Mouse (Mus musculus): Measurements from ENCODE around the gene Syne2.

DNA sequence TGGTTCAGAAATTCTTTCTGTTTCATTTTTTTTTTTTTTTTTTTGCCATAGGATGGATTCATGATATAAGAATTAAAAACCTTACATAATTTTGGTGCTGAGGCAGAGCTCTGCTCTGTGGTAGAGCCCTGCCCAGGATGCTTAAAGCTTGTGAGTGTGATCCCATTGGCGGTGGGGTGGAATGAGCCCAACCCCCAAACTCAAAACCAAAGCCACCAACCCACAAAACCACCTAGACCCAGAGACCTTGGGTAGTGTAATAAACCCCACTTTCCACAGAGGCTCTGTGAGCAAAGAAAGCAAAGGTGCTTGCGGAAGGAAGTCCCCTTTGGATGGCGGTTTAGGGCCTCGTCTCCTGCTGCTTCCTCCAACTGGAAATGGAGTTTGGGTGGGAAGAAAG, 19.5 kb downstream of the Syne2 start:
- TF ChIP-seq POLR2A (IDR thresholded peaks at IDR 0.05; ENCODE audit: insufficient read depth, low read depth, low read length) (no peak), CTCF (IDR thresholded peaks at IDR 0.05) (no peak), EP300 (IDR thresholded peaks at IDR 0.05; ENCODE audit: insufficient read depth, low read depth, low read length) (no peak)

Measured in heart, adult 2 months (tissue).